Mouse (Mus musculus): ENCODE results near the gene Ak3. TPM values are rescaled to one million over a fixed set of nuclear protein-coding genes. Genes with fewer than 3 reads are reported as not detected.

Ak3 gene
- polyA plus RNA-seq, 1 experiment, result 38.5 TPM

DNA sequence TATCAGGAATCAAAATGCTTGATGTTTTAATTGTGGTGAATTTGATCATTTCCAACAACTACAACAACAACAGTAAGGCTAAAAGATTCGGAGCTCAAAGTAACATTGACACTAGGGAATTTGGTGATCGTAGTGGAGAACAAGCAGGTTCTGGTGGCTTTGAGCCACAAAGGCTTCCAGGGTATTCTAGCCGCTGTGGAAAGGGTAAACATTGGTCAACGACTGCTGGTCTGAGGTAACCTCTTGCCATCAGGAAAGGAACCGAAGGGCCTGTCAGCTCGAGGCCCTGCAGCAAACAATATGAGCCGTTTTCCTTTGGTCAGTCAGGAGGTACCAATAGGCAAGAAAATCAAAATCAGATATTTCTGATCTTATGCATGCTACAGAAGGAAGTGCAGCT lies 65.1 kb downstream of the Ak3 start:
- TF ChIP-seq GATA1 (IDR thresholded peaks at IDR 0.05; ENCODE audit: low read length), result no peak

DNA sequence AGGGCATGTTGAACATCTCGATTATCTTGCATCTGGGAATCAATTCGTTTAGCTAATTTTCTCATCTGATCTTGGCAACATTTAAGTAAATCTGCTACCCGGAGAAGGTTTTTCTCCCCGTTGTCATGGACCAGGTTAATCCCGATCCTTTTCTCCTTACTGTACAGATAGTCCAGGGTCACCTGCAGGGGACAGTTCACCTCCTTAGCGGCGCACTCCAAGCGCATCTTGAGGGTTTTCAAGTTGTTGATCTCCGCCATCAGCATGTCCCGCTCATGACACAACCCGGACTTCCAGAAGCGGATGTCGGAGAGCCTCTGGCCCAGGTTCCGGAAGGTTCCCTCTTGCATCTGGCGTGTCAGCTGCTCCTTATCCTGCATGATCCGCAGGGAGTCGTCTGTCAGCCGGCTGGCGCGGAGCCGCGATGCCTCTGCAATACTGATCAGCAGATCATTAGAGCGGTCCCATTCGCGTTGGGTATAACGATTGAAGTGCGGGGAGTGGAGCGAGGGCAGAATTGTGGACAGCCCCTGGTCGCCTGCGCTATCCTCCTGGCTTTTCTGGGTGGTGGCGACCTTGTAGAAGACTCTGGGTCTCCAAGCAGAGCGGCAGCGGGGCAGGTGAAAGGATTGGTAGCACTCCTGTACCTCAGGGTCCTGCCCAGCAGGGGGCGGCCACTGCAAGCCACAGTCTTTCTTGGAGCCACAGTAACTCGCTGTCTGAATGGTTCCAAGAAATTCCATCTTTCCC lies 72.7 kb downstream of the Ak3 start:
- TF ChIP-seq GATA1 (IDR thresholded peaks at IDR 0.05; ENCODE audit: low read length), result no peak

Other genes starting within 250 kb of the Ak3 start
- not detected in 2 replicates for gene Slc1a1, start 212.9 kb downstream of the Ak3 start, polyA plus RNA-seq (2012)
- gene Plpp6, start 84.0 kb downstream of the Ak3 start, polyA plus RNA-seq (2012), result 2.4 and 2.7 TPM in 2 replicates
- not detected in 2 replicates for gene 4430402I18Rik, start 80.2 kb downstream of the Ak3 start, polyA plus RNA-seq (2012)
- 3.2 and 4.1 TPM in 2 replicates for gene Cdc37l1, start 57.6 kb downstream of the Ak3 start, polyA plus RNA-seq (2012)
- 60.8 and 70.1 TPM in 2 replicates for gene Rcl1, start 53.4 kb upstream of the Ak3 start, polyA plus RNA-seq (2012)
- 5.9 and 10.3 TPM in 2 replicates for gene Jak2, start 203.9 kb upstream of the Ak3 start, polyA plus RNA-seq (2012)